Mouse (Mus musculus): ENCODE measurements at regions not wholly inside any gene's neighbourhood (a gene's known extent, or its start where the extent isn't known, plus 50 kb on each side); places are given as distances from the start of the nearest gene placed in this dataset.
A peak's percentile ranks its signal among the peaks of the same experiment; 100 is the strongest.

- DNase-seq (ENCODE audit: low spot score) = no peak
These were observed 1006.2 kb upstream of the Cdh20 start for GRCm38 (mm10) chr1:103762044-103762663.

- no peak for DNase-seq (ENCODE audit: low spot score)
These were observed 1005.6 kb upstream of the Cdh20 start for GRCm38 (mm10) chr1:103762745-103763144.

- no peak for DNase-seq (ENCODE audit: low spot score)
These were observed 1001.0 kb upstream of the Cdh20 start for GRCm38 (mm10) chr1:103767315-103767714.

GRCm38 (mm10) chr1:103784692-103785091, 983.6 kb upstream of the Cdh20 start:
- DNase-seq (ENCODE audit: low spot score) = no peak

- DNase-seq (ENCODE audit: low spot score) = no peak
These were observed 972.0 kb upstream of the Cdh20 start for GRCm38 (mm10) chr1:103796337-103796736.

- DNase-seq (ENCODE audit: low spot score) = peak; percentile 20
These were observed 969.0 kb upstream of the Cdh20 start for GRCm38 (mm10) chr1:103799343-103799742.

- DNase-seq (ENCODE audit: low spot score) = no peak
These were observed 950.4 kb upstream of the Cdh20 start for GRCm38 (mm10) chr1:103817946-103818345.
